Mouse (Mus musculus): ENCODE results near the gene Gtf3c5.

Gene Gtf3c5

GRCm38 (mm10) chr2:28569903-28570302, 13.6 kb downstream of the Gtf3c5 start:
- DNase-seq (ENCODE audit: low spot score), result no peak

- no peak for DNase-seq (ENCODE audit: low spot score)
These were observed 17.0 kb downstream of the Gtf3c5 start for GRCm38 (mm10) chr2:28566545-28566944.

GRCm38 (mm10) chr2:28564380-28564779, 19.2 kb downstream of the Gtf3c5 start:
- no peak for DNase-seq (ENCODE audit: low spot score)

GRCm38 (mm10) chr2:28563830-28564229, 19.7 kb downstream of the Gtf3c5 start:
- DNase-seq (ENCODE audit: low spot score), result no peak

- no peak for DNase-seq (ENCODE audit: low spot score)
These were observed 20.2 kb downstream of the Gtf3c5 start, which contains the start of gene Cel for GRCm38 (mm10) chr2:28563303-28563702. Gene Cel, minus strand, starts transcription at chr2:28563403.

DNA sequence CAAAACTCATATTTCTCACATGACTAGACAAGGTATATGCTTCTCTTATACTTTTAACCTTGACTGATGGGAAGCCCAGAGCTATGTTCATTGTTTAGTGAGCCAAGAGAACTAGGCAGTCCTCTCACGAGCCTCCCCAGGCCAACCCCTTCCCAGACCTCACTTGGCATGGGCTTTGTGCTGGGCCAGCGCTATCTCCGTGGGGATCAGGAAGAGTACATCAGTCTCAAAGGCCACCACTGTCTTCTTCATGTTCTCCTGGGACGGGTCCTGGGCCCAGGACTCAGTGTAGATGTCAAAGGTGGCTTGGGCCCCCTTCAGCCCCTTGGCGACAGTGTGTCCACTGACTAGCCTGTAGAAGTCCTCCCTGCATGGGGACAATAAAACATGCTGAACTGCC, 26.1 kb downstream of the Gtf3c5 start:
- DNase-seq (ENCODE audit: low spot score), result no peak

GRCm38 (mm10) chr2:28552301-28552700, 31.2 kb downstream of the Gtf3c5 start:
- DNase-seq (ENCODE audit: low spot score), result no peak

DNA sequence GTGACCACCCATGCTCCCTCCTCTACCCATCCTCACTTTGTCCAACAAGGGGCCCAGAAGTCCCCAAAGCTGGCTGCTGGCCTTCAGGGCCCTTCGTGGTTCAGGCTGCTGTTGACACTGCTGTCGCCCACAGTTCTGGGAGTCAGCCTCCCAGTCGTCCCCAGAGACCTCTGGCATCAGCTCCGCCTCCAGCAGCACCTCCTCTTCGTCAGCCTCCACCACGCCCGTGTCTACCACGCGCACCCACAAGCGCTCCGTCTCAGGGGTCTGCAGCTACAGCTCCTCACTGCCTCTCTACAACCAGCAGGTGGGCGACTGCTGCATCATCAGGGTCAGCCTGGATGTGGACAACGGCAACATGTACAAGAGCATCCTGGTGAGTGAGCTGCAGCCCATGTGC, 34.4 kb downstream of the Gtf3c5 start:
- DNase-seq (ENCODE audit: low spot score), result no peak

DNA sequence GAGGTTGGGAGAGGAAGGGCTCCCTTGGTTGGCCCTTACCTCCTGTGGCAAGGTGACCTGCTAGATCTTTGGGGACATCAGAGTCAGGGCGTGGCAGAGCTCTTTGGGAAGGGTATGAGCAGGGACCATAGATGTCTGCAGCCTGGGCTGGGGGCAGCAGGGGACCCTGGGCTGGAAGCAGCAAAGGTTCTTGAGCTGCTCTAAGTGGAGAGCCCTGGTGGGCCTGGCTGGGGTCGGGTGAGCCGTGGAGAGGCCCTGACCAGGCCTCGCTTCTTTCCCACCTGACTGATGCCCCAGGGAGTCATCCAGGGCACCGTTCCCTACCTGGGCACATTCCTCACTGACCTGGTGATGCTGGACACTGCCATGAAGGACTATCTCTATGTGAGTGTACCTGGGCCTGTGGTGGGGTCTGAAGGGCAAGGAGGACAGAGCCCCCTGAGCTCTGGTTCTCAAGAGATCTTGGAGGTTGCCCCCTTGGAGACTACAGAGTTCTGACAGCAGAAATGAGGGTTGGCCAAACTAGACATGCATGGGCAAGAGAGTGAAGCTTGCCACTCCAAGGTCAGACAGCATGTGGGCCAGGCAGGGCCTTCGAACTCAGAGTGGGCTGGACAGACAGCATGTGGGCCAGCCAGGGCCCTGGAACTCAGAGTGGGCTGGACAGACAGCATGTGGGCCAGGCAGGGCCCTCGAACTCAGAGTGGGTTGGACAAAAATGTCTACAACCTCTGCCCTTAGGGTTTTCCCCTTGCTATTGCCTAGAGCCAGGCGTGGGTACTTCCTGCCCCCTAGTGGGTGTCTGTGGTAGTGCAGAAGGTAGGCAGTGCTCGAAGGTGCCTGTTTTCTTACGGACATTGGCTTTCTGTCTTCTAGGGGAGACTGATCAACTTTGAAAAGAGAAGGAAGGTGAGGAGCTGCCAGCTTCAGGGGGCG, 36.0 kb downstream of the Gtf3c5 start:
- DNase-seq (ENCODE audit: low spot score), result peak; percentile 85

- no peak for DNase-seq (ENCODE audit: low spot score)
These were observed 37.0 kb downstream of the Gtf3c5 start for GRCm38 (mm10) chr2:28546560-28546959.

DNA sequence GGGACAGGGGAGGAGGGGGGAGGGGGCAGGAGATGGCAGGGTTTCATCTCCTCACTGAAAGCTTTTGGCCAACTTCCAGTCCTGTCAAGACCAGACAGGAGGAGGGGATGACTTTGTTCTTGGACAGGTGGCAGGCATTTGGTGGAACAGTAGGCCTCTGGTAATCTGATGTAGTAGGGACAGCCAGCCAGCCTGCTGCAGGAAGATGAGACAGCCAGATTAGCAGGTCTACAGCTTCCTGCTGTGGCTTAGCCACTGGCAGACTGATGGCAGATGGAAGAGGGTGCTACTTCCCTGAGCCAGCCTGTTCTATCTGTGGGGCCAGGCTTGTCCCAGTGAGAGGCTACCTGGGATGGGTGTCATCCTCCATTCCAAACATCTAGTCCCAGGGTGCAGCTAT, 37.6 kb downstream of the Gtf3c5 start:
- DNase-seq (ENCODE audit: low spot score), result no peak

DNA sequence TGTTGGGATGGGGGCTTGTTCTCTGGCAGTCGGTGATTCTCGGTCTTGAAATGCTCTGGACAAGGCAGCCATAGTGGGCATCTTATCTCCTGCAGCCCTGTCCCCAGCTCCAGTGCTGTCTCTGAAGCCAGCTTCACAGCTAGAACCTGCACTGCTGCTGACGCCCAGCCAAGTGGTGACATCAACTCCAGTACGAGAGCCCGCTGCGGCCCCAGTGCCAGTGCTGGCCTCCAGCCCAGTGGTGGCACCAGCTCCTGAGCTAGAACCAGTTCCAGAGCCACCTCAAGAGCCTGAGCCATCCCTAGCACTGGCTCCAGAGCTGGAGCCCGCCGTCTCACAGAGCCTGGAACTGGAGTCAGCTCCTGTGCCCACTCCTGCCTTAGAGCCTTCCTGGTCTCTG, 39.7 kb downstream of the Gtf3c5 start:
- DNase-seq (ENCODE audit: low spot score), result no peak

GRCm38 (mm10) chr2:28540587-28541227, 42.8 kb downstream of the Gtf3c5 start:
- DNase-seq (ENCODE audit: low spot score), result no peak

GRCm38 (mm10) chr2:28539949-28540348, 43.6 kb downstream of the Gtf3c5 start:
- DNase-seq (ENCODE audit: low spot score), result peak; percentile 72

GRCm38 (mm10) chr2:28539206-28539605, 44.3 kb downstream of the Gtf3c5 start:
- no peak for DNase-seq (ENCODE audit: low spot score)

DNA sequence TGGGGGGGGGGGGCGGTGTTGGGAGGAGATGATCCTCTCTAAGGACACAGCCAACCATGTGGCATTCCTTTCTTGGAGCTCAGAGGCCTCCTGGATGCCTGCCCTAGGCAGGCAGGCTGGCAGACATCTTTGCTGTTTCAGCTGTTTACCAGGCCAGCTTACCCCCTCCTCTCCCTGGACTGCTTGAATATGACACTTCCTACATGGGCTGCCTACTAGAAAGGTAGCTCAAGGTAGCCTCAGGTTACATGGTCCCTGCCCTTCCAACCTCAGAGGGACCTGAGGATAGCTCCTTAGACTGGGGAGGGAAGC, 44.8 kb downstream of the Gtf3c5 start:
- DNase-seq (ENCODE audit: low spot score), result no peak

DNA sequence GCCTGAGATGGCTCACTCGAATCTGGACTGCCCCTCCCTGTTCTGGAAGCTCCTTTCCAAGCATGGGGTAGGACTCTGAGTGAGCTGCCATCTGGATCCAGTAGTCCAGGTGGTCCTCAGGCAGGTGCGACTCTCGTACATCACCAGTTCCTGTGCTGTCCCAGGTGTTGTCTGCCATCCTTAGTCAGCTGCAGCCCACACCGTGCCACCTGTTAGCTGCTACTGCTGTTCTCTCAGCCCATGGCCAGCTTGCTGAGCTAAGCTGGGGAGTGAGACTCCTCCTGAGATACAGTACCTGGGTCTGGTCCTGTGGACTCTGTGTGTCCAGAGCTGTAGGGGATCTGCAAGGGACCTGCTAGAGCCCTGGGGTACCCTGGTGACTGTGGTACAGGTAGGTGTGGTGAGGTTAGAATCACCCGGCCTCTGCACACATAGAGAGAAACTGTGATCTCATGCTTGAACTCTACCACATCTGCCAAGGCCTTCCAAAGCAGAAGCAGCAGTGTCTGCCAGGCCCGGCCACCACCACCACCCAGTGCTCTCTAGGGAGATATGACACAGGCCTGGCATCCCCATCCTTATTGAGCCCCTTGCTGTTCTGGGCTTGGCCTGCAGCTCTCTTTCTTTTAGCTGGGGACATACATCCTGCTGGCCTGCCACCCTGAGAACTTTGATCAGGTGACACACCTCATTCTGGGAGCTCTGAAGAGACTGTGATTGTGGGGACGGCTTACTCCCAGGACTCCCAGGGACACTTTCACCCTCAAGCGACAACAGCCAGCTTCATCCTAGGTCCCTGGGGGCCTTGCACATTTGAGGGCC, 45.3 kb downstream of the Gtf3c5 start:
- no peak for DNase-seq (ENCODE audit: low spot score)

DNA sequence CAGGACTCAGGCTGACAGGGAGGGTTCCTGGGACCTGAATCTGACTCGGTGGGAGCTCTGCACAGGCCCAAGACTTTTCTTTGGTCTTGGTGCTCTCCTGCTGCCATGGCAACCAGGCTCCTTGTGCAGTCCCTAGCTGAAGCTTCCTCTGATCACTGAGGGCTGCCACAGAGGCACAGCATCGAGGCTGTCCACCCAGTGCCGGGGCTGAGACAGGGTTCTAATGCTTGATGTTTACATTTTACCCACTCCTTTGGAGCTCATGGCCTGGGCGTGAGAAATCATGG, 46.0 kb downstream of the Gtf3c5 start:
- DNase-seq (ENCODE audit: low spot score), result no peak

- no peak for DNase-seq (ENCODE audit: low spot score)
These were observed 46.6 kb downstream of the Gtf3c5 start for GRCm38 (mm10) chr2:28536766-28537633.

GRCm38 (mm10) chr2:28536166-28536565, 47.4 kb downstream of the Gtf3c5 start:
- DNase-seq (ENCODE audit: low spot score), result no peak

GRCm38 (mm10) chr2:28535650-28536049, 47.9 kb downstream of the Gtf3c5 start:
- DNase-seq (ENCODE audit: low spot score), result no peak

GRCm38 (mm10) chr2:28535263-28535540, 48.3 kb downstream of the Gtf3c5 start:
- no peak for DNase-seq (ENCODE audit: low spot score)
